Mouse (Mus musculus) stomach, embryonic 16.5 days (tissue): ENCODE measurements around the gene Lgals9. TPM values are rescaled to one million over a fixed set of nuclear protein-coding genes. Genes with fewer than 3 reads are reported as not detected.

Experiments used
- ATAC-seq: fragments of 200-750 bp; cut with Nextera tagmentation; 2 replicates; pipeline ENCODE4 v1.8.0; 2017; ENCODE audit warnings: moderate number of reproducible peaks, moderate TSS enrichment; ENCODE audit not compliant: insufficient read depth, low FRiP score
- H3K27ac ChIP-seq: fragments of 300-500 bp; sonication (generic); 2 replicates; pipeline ENCODE4 v1.5.1; 2014; ENCODE audit warnings: low read length
- H3K27me3 ChIP-seq: fragments of 300-500 bp; sonication (generic); 2 replicates; pipeline ENCODE4 v1.6.1; 2014; ENCODE audit warnings: low read length, control low read depth, mixed read lengths; ENCODE audit not compliant: control insufficient read depth, insufficient read depth
- H3K36me3 ChIP-seq: fragments of 300-500 bp; sonication (generic); 2 replicates; pipeline ENCODE4 v1.6.1; 2014; ENCODE audit warnings: low read length; ENCODE audit not compliant: control insufficient read depth, insufficient read depth
- H3K4me1 ChIP-seq: fragments of 300-500 bp; sonication (generic); 2 replicates; pipeline ENCODE4 v1.6.1; 2014; ENCODE audit warnings: low read length, control low read depth, mixed read lengths; ENCODE audit not compliant: control insufficient read depth, insufficient read depth
- H3K4me2 ChIP-seq: fragments of 300-500 bp; sonication (generic); 2 replicates; pipeline ENCODE4 v1.6.1; 2014; ENCODE audit warnings: low read depth, low read length, mixed read lengths
- H3K4me3 ChIP-seq: fragments of 300-500 bp; sonication (generic); replicated peaks from 2 replicates; pipeline ENCODE4 v1.5.1; 2014; ENCODE audit warnings: mild to moderate bottlenecking, low read length
- H3K9ac ChIP-seq: fragments of 300-500 bp; sonication (generic); 2 replicates; pipeline ENCODE4 v1.6.1; 2014; ENCODE audit warnings: low read length
- H3K9me3 ChIP-seq: fragments of 300-500 bp; sonication (generic); replicated peaks from 2 replicates; pipeline ENCODE4 v1.6.1; 2016; ENCODE audit warnings: low read length, control low read depth; ENCODE audit not compliant: control insufficient read depth
- WGBS: fragments of 180-500 bp; shearing (Covaris S2); extraction: QIAGEN DNeasy Blood & Tissue Kit; methylation state at CpG from one replicate; pipeline ENCODE4 v1.1.7; 2014; 5-methylcytosine and 5-hydroxymethylcytosine counted together
- polyA plus RNA-seq: library from polyadenylated mRNA; unstranded; fragments of >200 nt; fragmentation: Nextera tagmentation; extraction: Ambion mirVana; gene quantifications from 2 replicates; pipeline ENCODE4 v1.2.1, GENCODE M21; 2015

Lgals9 gene
- polyA plus RNA-seq, 1 experiment from 2014 or later: 84.2 TPM

GRCm38 (mm10) chr11:78971746-78972145 lies 13.0 kb downstream of the Lgals9 start:
- Histone ChIP-seq H3K36me3 (no peaks in the 10 kb centered on the region), H3K4me3 (no peak overlapping the region), H3K4me1 (peaks cover 6% of the 10 kb centered on the region; the same call in 1 of the 2 replicates), H3K9ac (no peak overlapping the region), H3K9me3 (no peaks in the 10 kb centered on the region), H3K4me2 (no peak overlapping the region), H3K27me3 (no peaks in the 10 kb centered on the region), H3K27ac (no peak overlapping the region)
- ATAC-seq: no peak
- 84% methylated on average over 3 of the region's 3 CpGs for WGBS

- Histone ChIP-seq H3K9ac (no peak overlapping the region), H3K27me3 (no peaks in the 10 kb centered on the region), H3K36me3 (no peaks in the 10 kb centered on the region), H3K4me1 (peaks cover 6% of the 10 kb centered on the region; the same call in 1 of the 2 replicates), H3K4me3 (no peak overlapping the region), H3K27ac (no peak overlapping the region), H3K4me2 (no peak overlapping the region), H3K9me3 (no peaks in the 10 kb centered on the region)
- 81% methylated on average over 8 of the region's 8 CpGs for WGBS
- no peak for ATAC-seq
Measured at GRCm38 (mm10) chr11:78971096-78971495, 13.7 kb downstream of the Lgals9 start.

GRCm38 (mm10) chr11:78968121-78968520 lies 16.6 kb downstream of the Lgals9 start:
- no peak for ATAC-seq
- Histone ChIP-seq H3K9me3 (no peaks in the 10 kb centered on the region), H3K36me3 (no peaks in the 10 kb centered on the region), H3K4me1 (peaks cover 6% of the 10 kb centered on the region; the same call in 1 of the 2 replicates), H3K27me3 (no peaks in the 10 kb centered on the region), H3K4me2 (no peak overlapping the region), H3K9ac (no peak overlapping the region), H3K4me3 (no peak overlapping the region), H3K27ac (no peak overlapping the region)
- WGBS: 72% methylated on average over 4 of the region's 4 CpGs

- peak; percentile 45; the same call in 1 of the 2 replicates for ATAC-seq
Measured at GRCm38 (mm10) chr11:78967371-78967770, 17.4 kb downstream of the Lgals9 start.

GRCm38 (mm10) chr11:78961221-78961620 lies 23.5 kb downstream of the Lgals9 start:
- Histone ChIP-seq H3K36me3 (no peaks in the 10 kb centered on the region), H3K4me2 (no peak overlapping the region), H3K4me1 (no peaks in the 10 kb centered on the region), H3K4me3 (no peak overlapping the region), H3K27ac (no peak overlapping the region), H3K27me3 (no peaks in the 10 kb centered on the region), H3K9ac (no peak overlapping the region), H3K9me3 (no peaks in the 10 kb centered on the region)
- WGBS: 58% methylated on average over 5 of the region's 5 CpGs
- no peak for ATAC-seq

More at GRCm38 (mm10) chr11:78967371-78967770, 17.4 kb downstream of the Lgals9 start:
- Histone ChIP-seq H3K4me1 (no peaks in the 10 kb centered on the region), H3K27me3 (no peaks in the 10 kb centered on the region), H3K27ac (no peak overlapping the region), H3K36me3 (no peaks in the 10 kb centered on the region), H3K9me3 (no peaks in the 10 kb centered on the region), H3K9ac (no peak overlapping the region; the same call in 1 of the 2 replicates), H3K4me2 (no peak overlapping the region), H3K4me3 (no peak overlapping the region)
- WGBS: 24% methylated on average over 4 of the region's 4 CpGs

GRCm38 (mm10) chr11:78959841-78960520 lies 24.8 kb downstream of the Lgals9 start:
- H3K27ac ChIP-seq: no peak overlapping the region
- no peaks in the 10 kb centered on the region for H3K4me1 ChIP-seq
- no peaks in the 10 kb centered on the region for H3K27me3 ChIP-seq
- 65% methylated on average over 5 of the region's 5 CpGs for WGBS
- H3K4me3 ChIP-seq: no peak overlapping the region
- no peak overlapping the region for H3K9ac ChIP-seq
- ATAC-seq: no peak
- no peaks in the 10 kb centered on the region for H3K36me3 ChIP-seq
- no peaks in the 10 kb centered on the region for H3K9me3 ChIP-seq
- no peak overlapping the region for H3K4me2 ChIP-seq

GRCm38 (mm10) chr11:78959367-78959766 lies 25.4 kb downstream of the Lgals9 start:
- Histone ChIP-seq H3K27ac (no peak overlapping the region), H3K4me3 (no peak overlapping the region), H3K4me2 (no peak overlapping the region), H3K9me3 (no peaks in the 10 kb centered on the region), H3K36me3 (no peaks in the 10 kb centered on the region), H3K9ac (no peak overlapping the region; the same call in 1 of the 2 replicates), H3K27me3 (no peaks in the 10 kb centered on the region), H3K4me1 (no peaks in the 10 kb centered on the region)
- 70% methylated on average over 8 of the region's 8 CpGs for WGBS
- ATAC-seq: no peak

GRCm38 (mm10) chr11:78956260-78956659 lies 28.5 kb downstream of the Lgals9 start:
- 11% methylated on average over 7 of the region's 7 CpGs for WGBS
- no peaks in the 10 kb centered on the region for H3K4me1 ChIP-seq
- ATAC-seq: no peak

GRCm38 (mm10) chr11:78952467-78952866 lies 32.3 kb downstream of the Lgals9 start:
- peak overlapping the region; percentile 20; the same call in 1 of the 2 replicates for H3K4me2 ChIP-seq
- 8% methylated on average over 17 of the region's 17 CpGs for WGBS
- ATAC-seq: no peak
- H3K4me3 ChIP-seq: no peak overlapping the region
- no peak overlapping the region for H3K27ac ChIP-seq
- no peaks in the 10 kb centered on the region for H3K4me1 ChIP-seq
- H3K9me3 ChIP-seq: no peaks in the 10 kb centered on the region
- no peak overlapping the region for H3K9ac ChIP-seq
- no peaks in the 10 kb centered on the region for H3K36me3 ChIP-seq
- 0 out of 2 replicates have a peak, but pooled peaks cover 5% of the 10 kb centered on the region for H3K27me3 ChIP-seq

More at GRCm38 (mm10) chr11:78956260-78956659, 28.5 kb downstream of the Lgals9 start:
- no peak overlapping the region for H3K9ac ChIP-seq
- H3K4me2 ChIP-seq: no peak overlapping the region
- H3K27ac ChIP-seq: no peak overlapping the region
- no peaks in the 10 kb centered on the region for H3K9me3 ChIP-seq
- no peak overlapping the region for H3K4me3 ChIP-seq
- H3K27me3 ChIP-seq: 0 out of 2 replicates have a peak, but pooled peaks cover 5% of the 10 kb centered on the region
- H3K36me3 ChIP-seq: no peaks in the 10 kb centered on the region
